Mouse (Mus musculus) liver, embryonic 18 days (tissue): Measurements from ENCODE around the gene Kdelr1. TPM values are rescaled to one million over a fixed set of nuclear protein-coding genes. Genes with fewer than 3 reads are reported as not detected.

Experiments used
- polyA plus RNA-seq: library from polyadenylated mRNA; depleted of rRNA; stranded (reverse); fragments of >200 nt; gene quantifications from 2 replicates; pipeline ENCODE4 v1.2.3, GENCODE M21; 2012; rRNA removed

Kdelr1 gene
- polyA plus RNA-seq = 101 and 102 TPM in 2 replicates

DNA sequence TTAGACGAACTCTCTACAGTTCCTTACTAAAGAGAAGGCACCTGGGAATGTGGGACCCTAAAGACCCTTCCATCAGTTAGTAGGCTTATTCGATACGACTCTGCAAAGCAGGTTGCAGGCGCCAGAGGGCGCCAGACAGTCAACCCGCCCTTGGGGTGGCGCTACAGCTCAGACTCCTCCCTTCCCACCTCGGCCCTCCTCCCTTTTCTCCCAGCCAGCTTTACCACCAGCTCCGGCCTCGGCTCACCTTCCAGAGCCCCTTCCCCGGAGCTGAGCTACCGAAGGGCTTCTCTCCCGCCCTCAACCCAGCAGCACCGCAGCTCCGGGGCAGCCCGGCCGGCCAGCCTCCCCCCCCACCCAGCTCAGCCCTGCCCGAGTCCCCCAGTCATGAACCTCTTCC lies at the start of gene Kdelr1:
Gene Kdelr1, plus strand, starts transcription at position 149 of the 400 bp plus-strand sequence.

DNA sequence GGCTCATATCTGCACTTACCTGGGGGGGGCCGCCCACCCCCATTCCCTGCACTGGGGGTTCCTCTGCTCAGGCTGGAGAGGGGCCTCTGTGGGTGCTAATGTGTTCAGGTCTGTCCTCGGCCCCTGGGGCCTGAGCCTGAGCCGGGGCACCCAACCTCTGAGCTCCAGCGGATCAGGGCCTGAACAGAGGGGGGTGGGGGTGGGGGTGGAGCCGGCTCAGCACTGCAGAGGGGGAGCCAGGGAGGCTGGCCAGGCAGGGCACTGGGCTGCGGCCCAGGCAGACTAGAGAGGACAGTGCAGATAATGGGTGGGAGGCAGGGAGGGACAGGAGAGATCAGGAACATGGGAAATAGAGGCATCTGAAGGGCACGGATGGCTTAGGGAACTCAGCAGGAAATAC lies 48.0 kb upstream of the Kdelr1 start, which contains the start of gene Kcnj14:
Gene Kcnj14, minus strand, starts transcription at position 185 of the 400 bp plus-strand sequence.

DNA sequence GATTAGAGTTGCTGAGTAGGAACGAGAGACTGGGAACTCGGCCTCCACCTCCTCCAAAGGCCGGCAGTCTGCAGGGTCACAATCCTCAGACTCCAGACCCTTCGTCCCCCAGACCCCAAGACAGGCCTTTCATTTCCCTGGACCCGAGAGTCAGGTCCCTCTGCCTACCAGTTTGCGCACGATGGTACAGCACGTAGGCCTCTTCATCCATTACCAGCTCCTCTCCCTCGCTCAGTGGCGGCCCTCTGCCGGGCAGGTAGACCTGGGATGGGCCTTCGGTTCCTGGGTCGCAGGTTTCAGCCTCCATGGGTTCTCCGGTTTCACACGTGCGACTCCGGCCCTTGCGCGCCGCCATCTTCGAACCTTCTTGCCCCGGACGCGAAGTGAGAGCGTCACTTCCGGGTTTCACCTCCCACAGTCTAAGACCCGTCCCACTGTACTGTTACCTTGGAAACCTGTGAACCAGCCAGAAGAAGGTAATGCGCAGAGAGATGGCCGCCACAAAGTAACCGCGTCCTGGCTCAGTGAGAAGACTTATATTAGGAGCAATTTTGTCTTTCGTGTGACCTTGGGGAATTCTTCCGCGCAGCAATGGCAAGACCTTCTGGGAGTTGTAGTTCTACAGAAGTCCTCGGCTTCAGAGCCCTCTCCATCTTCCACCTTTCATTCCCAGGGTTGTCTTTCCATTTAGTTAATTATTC lies 42.0 kb upstream of the Kdelr1 start, which contains the start of gene Grwd1:
Gene Grwd1, minus strand, starts transcription at position 518 of the 701 bp plus-strand sequence.

DNA sequence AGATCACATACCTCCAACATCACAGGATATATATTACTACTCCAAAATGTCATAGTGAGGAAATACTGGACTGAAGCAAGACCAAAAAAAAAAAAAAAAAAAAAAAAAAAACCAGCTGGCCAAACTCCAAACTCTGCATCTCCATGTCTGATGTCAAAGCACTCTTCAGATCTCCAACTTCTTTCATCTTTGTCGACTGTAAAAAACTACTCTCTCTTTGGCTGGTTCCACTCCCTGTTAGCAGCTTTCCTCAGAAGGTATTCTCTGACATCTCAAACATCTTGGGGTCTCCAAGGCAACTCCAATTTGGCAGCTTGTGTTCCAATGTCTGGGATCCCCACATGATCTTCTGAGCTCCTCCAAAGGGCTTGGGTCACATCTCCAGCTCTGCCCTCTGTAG lies 5.7 kb downstream of the Kdelr1 start, which contains the start of gene Grin2d:
Gene Grin2d, minus strand, starts transcription at position 101 of the 400 bp plus-strand sequence.

DNA sequence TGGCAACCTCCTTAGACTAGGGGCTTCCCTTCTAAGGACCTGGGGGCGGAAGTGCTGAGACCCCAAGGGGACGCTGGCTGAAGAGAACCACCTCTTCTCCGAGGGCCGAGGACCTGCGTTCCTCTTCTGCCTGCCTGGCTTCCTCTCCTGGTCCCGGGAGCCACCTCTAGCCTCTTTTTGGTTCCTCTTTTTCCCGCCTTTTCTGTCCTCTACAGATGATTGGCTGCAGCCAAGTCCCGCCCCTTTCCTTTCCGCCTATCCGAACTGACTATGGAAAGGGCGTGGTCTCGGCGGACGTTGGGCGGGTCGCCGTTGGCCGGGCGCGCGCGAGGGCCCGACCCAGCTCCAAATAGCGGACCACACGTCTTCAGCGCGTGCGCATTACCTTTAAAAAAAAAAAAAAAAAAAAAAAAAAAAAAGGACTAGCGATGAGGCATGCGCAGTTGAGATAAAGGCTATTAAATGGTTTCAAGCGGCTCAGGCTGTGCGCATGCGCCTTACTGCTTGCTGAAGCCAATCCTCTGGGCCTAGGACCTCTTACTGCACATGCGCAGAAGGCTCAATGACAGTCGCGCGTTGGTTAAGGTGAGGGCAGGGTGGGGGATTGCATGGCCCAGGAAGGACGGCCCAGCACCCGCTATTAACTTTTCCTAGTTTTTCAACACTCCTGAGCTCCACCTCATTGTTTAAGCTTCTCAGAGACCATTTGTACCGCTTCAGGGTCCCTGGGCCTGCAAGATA lies 24.1 kb downstream of the Kdelr1 start, which contains the start of the genes Syngr4 and Tmem143:
Gene Syngr4, minus strand, starts transcription at position 198 of the 741 bp plus-strand sequence.
Gene Tmem143, plus strand, starts transcription at position 425 of the 741 bp plus-strand sequence.

DNA sequence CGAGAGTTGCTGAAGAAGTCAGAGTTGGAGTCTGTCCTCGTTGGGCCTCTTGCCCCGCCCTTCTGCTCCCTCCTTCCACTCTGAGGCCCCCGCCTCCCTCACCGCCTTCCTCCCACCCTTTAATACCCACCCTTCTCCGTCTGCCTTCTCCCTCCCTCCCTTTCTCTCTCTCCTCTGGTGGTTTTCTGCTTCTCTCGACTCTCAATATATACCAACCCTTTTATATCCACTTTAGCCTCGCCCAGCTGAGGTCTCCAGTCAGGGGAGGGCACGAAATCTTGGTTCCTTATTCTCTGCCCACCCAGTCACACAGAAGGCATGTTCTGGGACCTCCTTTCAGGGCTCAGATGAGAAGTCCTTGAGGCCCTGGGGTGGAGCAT lies 48.7 kb downstream of the Kdelr1 start, which contains the start of gene Emp3:
Gene Emp3, minus strand, starts transcription at position 163 of the 380 bp plus-strand sequence.

DNA sequence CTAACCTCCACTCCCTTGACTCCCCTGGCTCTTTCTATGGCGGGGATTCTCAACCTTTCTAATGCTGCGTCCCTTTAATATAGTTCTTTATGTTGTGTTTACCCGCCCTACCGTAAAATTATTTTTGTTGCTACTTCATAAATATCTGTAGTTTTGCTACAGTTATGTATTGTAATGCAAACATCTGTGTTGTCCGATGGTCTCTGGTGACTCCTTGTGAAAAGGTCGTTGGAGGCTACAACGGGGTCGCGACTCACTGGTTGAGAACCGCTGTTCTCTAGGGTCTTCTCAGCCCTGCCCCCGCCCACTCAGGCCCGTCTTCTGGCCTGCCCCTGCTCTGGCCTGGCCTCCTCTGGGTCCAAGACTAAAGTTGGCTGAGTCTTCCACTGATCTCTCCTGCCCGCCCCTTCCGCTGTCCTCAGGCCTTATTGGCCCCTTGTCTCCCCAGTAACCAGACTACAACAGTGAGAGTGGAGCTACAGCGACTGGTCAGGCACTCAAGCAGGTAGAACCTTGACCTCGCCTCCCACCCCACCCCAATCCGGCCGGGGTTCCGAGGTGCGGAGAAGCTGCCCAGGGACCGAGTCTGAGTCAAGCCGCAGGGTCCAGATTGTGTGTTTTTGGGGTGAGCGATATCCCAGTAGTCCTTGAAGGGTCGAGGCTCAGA lies 51.3 kb downstream of the Kdelr1 start, which contains the start of gene Ccdc114:
Gene Ccdc114, plus strand, starts transcription at position 311 of the 667 bp plus-strand sequence.

Other genes starting within 250 kb of the Kdelr1 start
- 3.2 and 3.6 TPM in 2 replicates for gene Rasip1, start 245.3 kb upstream of the Kdelr1 start, polyA plus RNA-seq
- 0.50 TPM in 2 replicates for gene Mamstr, start 232.8 kb upstream of the Kdelr1 start, polyA plus RNA-seq
- 0.04 and 0.05 TPM in 2 replicates for gene Fut2, start 206.4 kb upstream of the Kdelr1 start, polyA plus RNA-seq
- gene Ntn5, start 188.8 kb upstream of the Kdelr1 start, polyA plus RNA-seq = 0.01 and 0.04 TPM in 2 replicates
- gene Sec1, start 178.4 kb upstream of the Kdelr1 start, polyA plus RNA-seq = 0.01 and 0.02 TPM in 2 replicates
- 0.48 and 0.74 TPM in 2 replicates for gene Car11, start 172.9 kb upstream of the Kdelr1 start, polyA plus RNA-seq
- 0.84 and 0.87 TPM in 2 replicates for gene Dbp, start 167.7 kb upstream of the Kdelr1 start, polyA plus RNA-seq
- 485 and 498 TPM in 2 replicates for gene Rpl18, start 157.3 kb upstream of the Kdelr1 start, polyA plus RNA-seq
- gene Sphk2, start 154.8 kb upstream of the Kdelr1 start, polyA plus RNA-seq = 9.6 and 10.4 TPM in 2 replicates
- gene Fam83e, start 151.6 kb upstream of the Kdelr1 start, polyA plus RNA-seq = 0.14 and 0.16 TPM in 2 replicates
- not detected in 2 replicates for gene Spaca4, start 147.0 kb upstream of the Kdelr1 start, polyA plus RNA-seq
- 0.06 and 0.10 TPM in 2 replicates for gene Lmtk3, start 89.0 kb upstream of the Kdelr1 start, polyA plus RNA-seq
- 0.13 and 0.35 TPM in 2 replicates for gene Sult2b1, start 88.1 kb upstream of the Kdelr1 start, polyA plus RNA-seq
- 15.6 and 16.9 TPM in 2 replicates for gene Cyth2, start 58.2 kb upstream of the Kdelr1 start, polyA plus RNA-seq
- gene Kcnj14, start 48.0 kb upstream of the Kdelr1 start, polyA plus RNA-seq = 0.07 and 0.11 TPM in 2 replicates
- 8.0 and 8.4 TPM in 2 replicates for gene Grwd1, start 41.8 kb upstream of the Kdelr1 start, polyA plus RNA-seq
- 0.10 and 0.12 TPM in 2 replicates for gene Grin2d, start 5.6 kb downstream of the Kdelr1 start, polyA plus RNA-seq
- gene Syngr4, start 23.9 kb downstream of the Kdelr1 start, polyA plus RNA-seq = 0.16 and 0.32 TPM in 2 replicates
- gene Tmem143, start 24.2 kb downstream of the Kdelr1 start, polyA plus RNA-seq = 11.3 and 12.3 TPM in 2 replicates
- gene Emp3, start 48.6 kb downstream of the Kdelr1 start, polyA plus RNA-seq = 32.1 and 34.4 TPM in 2 replicates
- 1.1 and 1.6 TPM in 2 replicates for gene Ccdc114, start 51.3 kb downstream of the Kdelr1 start, polyA plus RNA-seq
- gene Abcc6, start 157.5 kb downstream of the Kdelr1 start, polyA plus RNA-seq = 27.5 and 31.7 TPM in 2 replicates
- gene Nomo1, start 160.9 kb downstream of the Kdelr1 start, polyA plus RNA-seq = 13.0 and 17.8 TPM in 2 replicates
- 0.01 TPM in 2 replicates for gene Kcnj11, start 228.0 kb downstream of the Kdelr1 start, polyA plus RNA-seq